Mouse (Mus musculus) inflammation-experienced regulatory T-cells, adult 6 months (primary cell): ENCODE measurements around the gene Tas2r113. TPM values are rescaled to one million over a fixed set of nuclear protein-coding genes. Genes with fewer than 3 reads are reported as not detected.
"Not testable (repeated sequence)": the region's sequence is repeated elsewhere in the genome, so short reads cannot be mapped to it uniquely, and the experiment has no call there.

Source experiments
- ATAC-seq: one replicate; pipeline ENCODE4 v1.8.0; 2017
- polyA plus RNA-seq, 3 experiments: library from polyadenylated mRNA; unstranded; fragments of 100-300 nt; shearing (Covaris generic); gene quantifications; one replicate each; pipeline ENCODE4 v1.2.1; 2017

Tas2r113 gene
- polyA plus RNA-seq = not detected

- no peak for ATAC-seq
These were observed at the start of gene Tas2r113 for GRCm38 (mm10) chr6:132892711-132893110. Gene Tas2r113, plus strand, starts transcription at chr6:132893011.

GRCm38 (mm10) chr6:132846842-132847241, 46.0 kb upstream of the Tas2r113 start, which contains the start of gene Tas2r123:
Gene Tas2r123, plus strand, starts transcription at chr6:132847142.
- ATAC-seq = no peak

DNA sequence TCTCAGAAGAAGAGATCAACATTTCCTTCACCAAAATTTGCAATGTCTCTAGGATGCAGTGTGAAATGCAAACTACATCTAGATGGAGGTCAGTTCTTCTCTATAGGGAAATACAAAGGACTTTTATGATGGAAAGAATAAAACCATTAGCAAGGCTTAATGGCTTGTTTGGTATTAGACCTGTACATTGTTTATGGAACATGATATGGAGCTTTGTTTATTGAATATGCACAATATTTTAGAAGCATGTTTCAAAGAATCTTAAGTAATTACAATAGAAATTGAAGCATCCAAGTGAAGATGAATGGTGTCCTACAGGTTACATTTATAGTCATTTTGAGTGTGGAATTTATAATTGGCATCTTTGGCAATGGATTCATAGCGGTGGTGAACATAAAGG, 37.7 kb upstream of the Tas2r113 start, which contains the start of gene Tas2r116:
Gene Tas2r116 (plus strand): TSS at position 301 of the 400 bp plus-strand sequence.
- ATAC-seq = no peak

DNA sequence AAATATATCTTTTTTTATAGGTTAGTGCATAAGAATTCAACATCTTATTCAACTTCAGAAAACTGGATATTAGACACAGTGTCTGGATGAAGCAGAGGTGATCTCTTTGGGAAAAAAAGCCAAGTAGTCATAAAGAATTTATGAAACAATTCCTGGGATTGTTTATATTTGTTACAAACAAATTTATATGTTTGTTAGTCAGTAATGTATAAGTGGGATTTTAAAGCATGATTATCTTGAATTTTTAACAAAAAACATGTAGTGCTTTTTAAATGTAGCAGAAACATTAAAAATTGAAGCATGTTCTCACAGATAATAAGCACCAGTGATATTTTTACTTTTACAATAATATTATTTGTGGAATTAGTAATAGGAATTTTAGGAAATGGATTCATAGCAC, 25.1 kb upstream of the Tas2r113 start, which contains the start of gene Tas2r110:
Gene Tas2r110 (plus strand): TSS at position 301 of the 400 bp plus-strand sequence.
- ATAC-seq = no peak

DNA sequence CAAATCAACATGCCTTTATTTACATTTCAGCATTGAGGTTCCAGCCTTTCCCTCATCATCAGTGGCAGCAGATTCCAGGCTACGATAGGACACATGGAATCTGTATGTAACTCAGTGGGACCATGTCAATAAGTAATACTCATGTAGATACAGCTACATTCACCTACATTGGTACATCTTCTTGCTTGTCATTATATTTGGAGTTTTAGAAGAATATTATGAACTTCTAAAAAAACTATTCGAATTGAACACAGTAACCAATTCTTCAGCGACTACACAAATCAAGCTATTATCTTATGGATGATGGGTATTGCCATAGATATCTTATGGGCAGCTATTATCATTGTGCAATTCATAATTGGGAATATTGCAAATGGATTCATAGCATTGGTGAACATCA, 16.5 kb downstream of the Tas2r113 start, which contains the start of gene Tas2r125:
Gene Tas2r125 (plus strand): TSS at position 301 of the 400 bp plus-strand sequence.
- no peak for ATAC-seq

DNA sequence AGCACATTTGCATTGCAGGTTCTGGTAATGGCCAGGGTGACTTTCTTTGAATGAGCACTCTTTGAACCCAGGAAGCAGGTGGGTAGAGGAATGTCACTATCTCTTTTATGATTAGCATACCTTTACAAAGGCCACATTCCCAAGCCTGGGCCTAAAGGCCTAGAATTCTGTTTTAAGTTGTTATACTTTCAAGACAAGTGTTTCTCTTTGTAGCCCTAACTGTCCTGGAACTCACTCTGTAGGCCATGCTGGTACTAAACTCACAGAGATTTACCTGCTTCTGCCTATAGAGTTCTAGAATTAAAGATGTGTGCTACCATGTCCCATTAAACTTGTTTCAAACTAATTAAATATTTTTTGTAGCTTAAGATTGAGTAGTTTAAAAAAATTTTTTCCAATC, 48.6 kb downstream of the Tas2r113 start:
- not testable (repeated sequence) for ATAC-seq

Other genes with a start within 250 kb of the Tas2r113 start
- not detected for gene A630073D07Rik, start 241.5 kb upstream of the Tas2r113 start, polyA plus RNA-seq
- gene Tas2r120, start 236.1 kb upstream of the Tas2r113 start, polyA plus RNA-seq = not detected
- gene Tas2r121, start 192.0 kb upstream of the Tas2r113 start, polyA plus RNA-seq = not detected
- gene Tas2r122, start 181.1 kb upstream of the Tas2r113 start, polyA plus RNA-seq = not detected
- gene Tas2r115, start 155.0 kb upstream of the Tas2r113 start, polyA plus RNA-seq = not detected
- not detected for gene Tas2r124, start 138.3 kb upstream of the Tas2r113 start, polyA plus RNA-seq
- gene Tas2r102, start 130.9 kb upstream of the Tas2r113 start, polyA plus RNA-seq = not detected
- gene Tas2r136, start 114.8 kb upstream of the Tas2r113 start, polyA plus RNA-seq = not detected
- gene Tas2r117, start 90.2 kb upstream of the Tas2r113 start, polyA plus RNA-seq = not detected
- not detected for gene Tas2r123, start 45.9 kb upstream of the Tas2r113 start, polyA plus RNA-seq
- not detected for gene Tas2r116, start 37.6 kb upstream of the Tas2r113 start, polyA plus RNA-seq
- gene Tas2r110, start 25.0 kb upstream of the Tas2r113 start, polyA plus RNA-seq = not detected
- gene Tas2r125, start 16.6 kb downstream of the Tas2r113 start, polyA plus RNA-seq = not detected
- not detected for gene Tas2r129, start 58.1 kb downstream of the Tas2r113 start, polyA plus RNA-seq
- not detected for gene Tas2r131, start 64.9 kb downstream of the Tas2r113 start, polyA plus RNA-seq
- not detected for gene Tas2r109, start 88.0 kb downstream of the Tas2r113 start, polyA plus RNA-seq
- not detected for gene Tas2r103, start 144.1 kb downstream of the Tas2r113 start, polyA plus RNA-seq
- not detected for gene Tas2r140, start 162.8 kb downstream of the Tas2r113 start, polyA plus RNA-seq
- gene Smim10l1, start 211.9 kb downstream of the Tas2r113 start, polyA plus RNA-seq = 10 to 100 TPM; 12.0 to 19.5 (median 18.0) TPM